Mouse (Mus musculus) heart, embryonic 16.5 days (tissue): ENCODE data around the gene Olfr1255. TPM values are rescaled to one million over a fixed set of nuclear protein-coding genes. Genes with fewer than 3 reads are reported as not detected.

Source experiments
- polyA plus RNA-seq: library from polyadenylated mRNA; unstranded; fragments of >200 nt; fragmentation: Nextera tagmentation; extraction: Ambion mirVana; gene quantifications from 2 replicates; pipeline ENCODE4 v1.2.1, GENCODE M21; 2015

The Olfr1255 gene
- polyA plus RNA-seq, 1 experiment from 2014 or later, result not detected

Other genes starting within 250 kb of the Olfr1255 start
- gene Olfr1245, start 233.6 kb upstream of the Olfr1255 start, polyA plus RNA-seq, result not detected in 2 replicates
- gene Olfr1246, start 218.9 kb upstream of the Olfr1255 start, polyA plus RNA-seq, result not detected in 2 replicates
- gene Olfr1247, start 197.9 kb upstream of the Olfr1255 start, polyA plus RNA-seq, result not detected in 2 replicates
- not detected in 2 replicates for gene Olfr1248, start 193.8 kb upstream of the Olfr1255 start, polyA plus RNA-seq
- gene Olfr1249, start 177.1 kb upstream of the Olfr1255 start, polyA plus RNA-seq, result not detected in 2 replicates
- gene Olfr1250, start 150.6 kb upstream of the Olfr1255 start, polyA plus RNA-seq, result not detected in 2 replicates
- not detected in 2 replicates for gene Olfr1251, start 140.1 kb upstream of the Olfr1255 start, polyA plus RNA-seq
- gene Olfr1252, start 87.0 kb upstream of the Olfr1255 start, polyA plus RNA-seq, result not detected in 2 replicates
- gene Olfr1253, start 55.0 kb upstream of the Olfr1255 start, polyA plus RNA-seq, result not detected in 2 replicates
- not detected in 2 replicates for gene Olfr1254, start 18.4 kb upstream of the Olfr1255 start, polyA plus RNA-seq
- gene Olfr1256, start 29.5 kb downstream of the Olfr1255 start, polyA plus RNA-seq, result not detected in 2 replicates
- gene Olfr48, start 36.2 kb downstream of the Olfr1255 start, polyA plus RNA-seq, result not detected in 2 replicates
- not detected in 2 replicates for gene Olfr1257, start 66.4 kb downstream of the Olfr1255 start, polyA plus RNA-seq
- not detected in 2 replicates for gene Olfr1258, start 115.3 kb downstream of the Olfr1255 start, polyA plus RNA-seq
- gene Olfr1259, start 136.6 kb downstream of the Olfr1255 start, polyA plus RNA-seq, result not detected in 2 replicates
- not detected in 2 replicates for gene Olfr1260, start 162.3 kb downstream of the Olfr1255 start, polyA plus RNA-seq
- gene Olfr1261, start 179.2 kb downstream of the Olfr1255 start, polyA plus RNA-seq, result not detected in 2 replicates
- gene Olfr1262, start 188.1 kb downstream of the Olfr1255 start, polyA plus RNA-seq, result not detected in 2 replicates
- gene Olfr1263, start 200.1 kb downstream of the Olfr1255 start, polyA plus RNA-seq, result not detected in 2 replicates
- gene Olfr1264, start 213.5 kb downstream of the Olfr1255 start, polyA plus RNA-seq, result not detected in 2 replicates
- gene Olfr1265, start 223.3 kb downstream of the Olfr1255 start, polyA plus RNA-seq, result not detected in 2 replicates